ENCODE assay signal across 15 mouse cellular contexts in genomic region chr6:145592036-145592435, GRCm38 (mm10). TPM values are rescaled to one million over a fixed set of nuclear protein-coding genes. Genes with fewer than 3 reads are reported as not detected.
DNase-seq lines count a peak whose midpoint lies in the region; ATAC-seq lines count a peak whose summit lies in the region.
"Had no signal": no experiment of that assay in that cellular context is flagged by ENCODE, and none has a peak within 500 bp of the region (broad histone marks: within the 10 kb centered on the region; RNA-seq: fewer than 3 reads in every experiment).

No protein-coding gene starts in this region.

- no peaks in the 10 kb centered on the region for H3K36me3 ChIP-seq in lung, embryonic 16.5 days (ENCODE audit: control insufficient read depth, insufficient read depth, low read length)
- no peaks in the 10 kb centered on the region for H3K36me3 ChIP-seq in limb, embryonic 11.5 days (ENCODE audit: control insufficient read depth, insufficient read depth, low read length)
- H3K36me3 ChIP-seq in stomach, embryonic 16.5 days (ENCODE audit: control insufficient read depth, insufficient read depth, low read length): no peaks in the 10 kb centered on the region

- WGBS in lung, embryonic 16.5 days: 64% methylated on average over 6 of the region's 6 CpGs
- 75% methylated on average over 6 of the region's 6 CpGs for WGBS in limb, embryonic 11.5 days
- 54% methylated on average over 6 of the region's 6 CpGs for WGBS in stomach, embryonic 16.5 days

- H3K27me3 ChIP-seq in lung, embryonic 16.5 days (ENCODE audit: control insufficient read depth, insufficient read depth, low read depth, low read length): no peaks in the 10 kb centered on the region
- H3K27me3 ChIP-seq in limb, embryonic 11.5 days (ENCODE audit: control insufficient read depth, insufficient read depth, low read length): no peaks in the 10 kb centered on the region
- no peaks in the 10 kb centered on the region; the same call in 1 of the 2 replicates for H3K27me3 ChIP-seq in stomach, embryonic 16.5 days (ENCODE audit: control insufficient read depth, insufficient read depth, low read length)

- H3K4me3 ChIP-seq in lung, embryonic 16.5 days (ENCODE audit: low read length): no peak overlapping the region
- no peak overlapping the region for H3K4me3 ChIP-seq in limb, embryonic 11.5 days (ENCODE audit: low read depth, low read length)
- H3K4me3 ChIP-seq in stomach, embryonic 16.5 days (replicated peaks; ENCODE audit: low read length): no peak overlapping the region
- H3K4me3 ChIP-seq: megakaryocyte, embryonic 14.5 days had no signal

- no peak; the same call in 1 of the 2 replicates for ATAC-seq in lung, embryonic 16.5 days (ENCODE audit: low read depth)
- no peak for ATAC-seq in limb, embryonic 11.5 days (ENCODE audit: insufficient number of reproducible peaks, low FRiP score, low TSS enrichment, low read depth)
- 0 out of 2 replicates have a peak, but pooled peaks have one; percentile 31 for ATAC-seq in stomach, embryonic 16.5 days (ENCODE audit: insufficient read depth, low FRiP score)

- peaks cover 33% of the 10 kb centered on the region for H3K4me1 ChIP-seq in lung, embryonic 16.5 days (replicated peaks; ENCODE audit: control insufficient read depth, insufficient read depth, low read length)
- peaks cover 8% of the 10 kb centered on the region for H3K4me1 ChIP-seq in limb, embryonic 11.5 days (ENCODE audit: control insufficient read depth, insufficient read depth, low read length)
- peaks cover 15% of the 10 kb centered on the region for H3K4me1 ChIP-seq in stomach, embryonic 16.5 days (ENCODE audit: control insufficient read depth, insufficient read depth, low read length)
- H3K4me1 ChIP-seq: megakaryocyte, embryonic 14.5 days had no signal

- peak overlapping the region; percentile 23; the same call in 1 of the 2 replicates for H3K9ac ChIP-seq in lung, embryonic 16.5 days (ENCODE audit: low read length)
- H3K9ac ChIP-seq in limb, embryonic 11.5 days (ENCODE audit: low read length): no peak overlapping the region
- no peak overlapping the region for H3K9ac ChIP-seq in stomach, embryonic 16.5 days (ENCODE audit: low read length)

- DNase-seq in heart, adult 11 months: peak; percentile 80
- DNase-seq in heart, postnatal 10 days: no peak
- DNase-seq in lung, postnatal 4 days: no peak
- DNase-seq in limb, embryonic 11.5 days (ENCODE audit: low spot score): no peak
- DNase-seq in thymus, postnatal 4 days: no peak
- no peak for DNase-seq in liver
- DNase-seq: adrenal gland, postnatal 25 days; cerebellum, adult 11-12 months; gastrocnemius, postnatal 10 days; thymus, postnatal 14 days had no signal

- no peaks in the 10 kb centered on the region for H3K9me3 ChIP-seq in lung, embryonic 16.5 days (ENCODE audit: control insufficient read depth, low read length)
- no peaks in the 10 kb centered on the region for H3K9me3 ChIP-seq in limb, embryonic 11.5 days (ENCODE audit: control insufficient read depth, low read length)
- H3K9me3 ChIP-seq in stomach, embryonic 16.5 days (replicated peaks; ENCODE audit: control insufficient read depth, low read length): no peaks in the 10 kb centered on the region
- H3K9me3 ChIP-seq: megakaryocyte, embryonic 14.5 days had no signal

- H3K4me2 ChIP-seq in lung, embryonic 16.5 days (ENCODE audit: low read depth, low read length): no peak overlapping the region
- no peak overlapping the region for H3K4me2 ChIP-seq in limb, embryonic 11.5 days (ENCODE audit: low read depth, severe bottlenecking)
- no peak overlapping the region for H3K4me2 ChIP-seq in stomach, embryonic 16.5 days (ENCODE audit: low read depth, low read length)

- intact Hi-C loops in heart, postnatal 10 days (cut with DNase I): no loop called here

- peak overlapping the region; percentile 68 for H3K27ac ChIP-seq in lung, embryonic 16.5 days (ENCODE audit: low read length)
- H3K27ac ChIP-seq in limb, embryonic 11.5 days (replicated peaks; ENCODE audit: low read depth, low read length): 0 out of 2 replicates have a peak overlapping the region, but pooled peaks have one; percentile 30
- H3K27ac ChIP-seq in stomach, embryonic 16.5 days (ENCODE audit: low read length): peak overlapping the region; percentile 53

RNA-seq across cellular contexts. Expression of gene Lmntd1, which starts 22.1 kb away (rescaled TPM):
- total RNA-seq in heart, postnatal 10 days (2021): 1 to 10 TPM; 1.5 TPM
- polyA plus RNA-seq in lung, embryonic 16.5 days (2015; fragmentation: Nextera tagmentation; extraction: Ambion mirVana): 0.83 and 1.3 TPM in 2 replicates
- polyA plus RNA-seq in limb, embryonic 11.5 days (2014; fragmentation: Nextera tagmentation; extraction: Ambion mirVana): 0.37 TPM in 1 of 2 replicates, not detected in the other
- 0.61 and 1.1 TPM in 2 replicates for polyA plus RNA-seq in stomach, embryonic 16.5 days (2015; fragmentation: Nextera tagmentation; extraction: Ambion mirVana)

RNA-seq across cellular contexts. Expression of gene Tuba3b, which starts 23.5 kb away (rescaled TPM):
- total RNA-seq in heart, postnatal 10 days (2021): under 1 TPM; 0.27 to 0.38 TPM
- polyA plus RNA-seq in lung, embryonic 16.5 days (2015; fragmentation: Nextera tagmentation; extraction: Ambion mirVana): not detected in 2 replicates
- polyA plus RNA-seq in limb, embryonic 11.5 days (2014; fragmentation: Nextera tagmentation; extraction: Ambion mirVana): not detected in 2 replicates
- not detected in 2 replicates for polyA plus RNA-seq in stomach, embryonic 16.5 days (2015; fragmentation: Nextera tagmentation; extraction: Ambion mirVana)
- total RNA-seq: adrenal gland, postnatal 25 days; gastrocnemius, postnatal 10 days; left cerebral cortex, postnatal 36 days had no signal
- polyA plus RNA-seq: large intestine, adult 2 months had no signal
